In the genomic region with DNA sequence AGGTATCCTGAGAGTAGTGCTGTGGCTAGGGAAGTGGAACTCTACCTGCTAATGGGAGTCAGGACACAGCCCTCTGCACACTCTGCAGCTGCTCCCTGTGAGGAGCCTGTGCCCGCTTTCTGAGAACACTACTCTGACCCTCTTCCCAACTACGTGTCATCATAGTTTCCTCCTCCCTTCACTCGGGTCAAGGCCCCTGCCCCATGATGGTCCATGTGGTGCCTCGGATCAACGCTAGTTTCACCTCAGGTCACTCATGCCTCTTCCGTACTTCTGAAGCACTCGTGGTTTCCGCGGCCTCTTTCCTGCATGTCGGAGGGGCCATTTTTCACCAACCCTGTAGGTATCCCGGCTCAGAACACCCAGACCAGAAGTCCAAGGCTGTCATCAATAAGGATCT, we compare ENCODE assay signal across 9 mouse cellular contexts. TPM values are rescaled to one million over a fixed set of nuclear protein-coding genes. Genes with fewer than 3 reads are reported as not detected.
A peak's percentile ranks its signal among the peaks of the same experiment; 100 is the strongest.
DNase-seq lines count a peak whose midpoint lies in the region; ATAC-seq and TF ChIP-seq lines count a peak whose summit lies in the region.
"Had no signal": no experiment of that assay in that cellular context is flagged by ENCODE, and none has a peak within 500 bp of the region (broad histone marks: within the 10 kb centered on the region; RNA-seq: fewer than 3 reads in every experiment).

No protein-coding gene starts in this region.

- no peak overlapping the region for H3K27ac ChIP-seq in heart, embryonic 11.5 days (ENCODE audit: low read depth, low read length)
- no peak overlapping the region for H3K27ac ChIP-seq in ES-E14 (ENCODE audit: insufficient read depth, low read depth, low read length, poor library complexity, severe bottlenecking)
- peak overlapping the region; percentile 58; the same call in 1 of the 2 replicates for H3K27ac ChIP-seq in hindbrain, embryonic 11.5 days (ENCODE audit: low read depth, low read length)

- H3K4me2 ChIP-seq in heart, embryonic 11.5 days: peak overlapping the region; percentile 72
- peak overlapping the region; percentile 85 for H3K4me2 ChIP-seq in hindbrain, embryonic 11.5 days (replicated peaks; ENCODE audit: low read depth, low read length)

- peak; percentile 12; the same call in 1 of the 2 replicates for ATAC-seq in heart, embryonic 11.5 days (replicated peaks; ENCODE audit: insufficient number of reproducible peaks, low FRiP score, low TSS enrichment)
- ATAC-seq in hindbrain, embryonic 11.5 days (ENCODE audit: low FRiP score): no peak; the same call in 1 of the 2 replicates
- peak; percentile 13 for ATAC-seq in megakaryocyte-erythroid progenitor cell, adult 5-6 weeks (replicated peaks; ENCODE audit: low FRiP score, low TSS enrichment, poor library complexity, severe bottlenecking)

- peak overlapping the region; percentile 48; the same call in 1 of the 2 replicates for H3K9ac ChIP-seq in heart, embryonic 11.5 days (ENCODE audit: low read depth, low read length)
- 0 out of 2 replicates have a peak overlapping the region, but pooled peaks have one; percentile 54 for H3K9ac ChIP-seq in ES-E14 (ENCODE audit: insufficient read depth, low read depth, low read length, poor library complexity, severe bottlenecking)
- H3K9ac ChIP-seq in hindbrain, embryonic 11.5 days (ENCODE audit: low read depth, low read length): peak overlapping the region; percentile 35; the same call in 1 of the 2 replicates

- H3K36me3 ChIP-seq in heart, embryonic 11.5 days (ENCODE audit: control insufficient read depth, insufficient read depth, low read length): peaks cover 8% of the 10 kb centered on the region
- H3K36me3 ChIP-seq in ES-E14 (ENCODE audit: control insufficient read depth, insufficient read depth, low read length, poor library complexity, severe bottlenecking): peaks cover 25% of the 10 kb centered on the region
- H3K36me3 ChIP-seq in hindbrain, embryonic 11.5 days (ENCODE audit: control insufficient read depth, insufficient read depth, low read length): peaks cover 6% of the 10 kb centered on the region; the same call in 1 of the 2 replicates

- H3K9me3 ChIP-seq in heart, embryonic 11.5 days (replicated peaks; ENCODE audit: control insufficient read depth, low read length): no peaks in the 10 kb centered on the region
- no peaks in the 10 kb centered on the region for H3K9me3 ChIP-seq in ES-E14 (ENCODE audit: control insufficient read depth, insufficient read depth, low read depth, low read length)
- H3K9me3 ChIP-seq in hindbrain, embryonic 11.5 days (ENCODE audit: control insufficient read depth, low read length): no peaks in the 10 kb centered on the region

- H3K4me1 ChIP-seq in heart, embryonic 11.5 days (ENCODE audit: control insufficient read depth, insufficient read depth, low read length): peaks cover 8% of the 10 kb centered on the region; the same call in 1 of the 2 replicates
- H3K4me1 ChIP-seq in ES-E14 (ENCODE audit: control insufficient read depth in 2 of 2, insufficient read depth in 2 of 2, low read length in 2 of 2, poor library complexity in 1 of 2): peaks cover 0 to 6% of the 10 kb centered on the region in 2 experiments; a peak in 2 of 4 replicates
- H3K4me1 ChIP-seq in hindbrain, embryonic 11.5 days (replicated peaks; ENCODE audit: control insufficient read depth, insufficient read depth, low read length): 0 out of 2 replicates have a peak, but pooled peaks cover 3% of the 10 kb centered on the region

- peak overlapping the region; percentile 59 for H3K4me3 ChIP-seq in heart, embryonic 11.5 days (ENCODE audit: low read depth, low read length)
- H3K4me3 ChIP-seq in ES-E14 (ENCODE audit: insufficient read depth in 1 of 2, low read depth in 1 of 2, low read length in 2 of 2, poor library complexity in 1 of 2, severe bottlenecking in 1 of 2): peak overlapping the region; percentile 65 to 67
- H3K4me3 ChIP-seq in hindbrain, embryonic 11.5 days (ENCODE audit: low read depth, low read length): peak overlapping the region; percentile 74

- intact Hi-C loops in heart, postnatal 10 days (cut with DNase I): loop anchor here (5.0 kb wide), 1 partner anchor 201 kb away; no protein-coding TSS in a partner anchor

- 3% methylated on average over 11 of the region's 11 CpGs for WGBS in heart, embryonic 11.5 days (ENCODE audit: insufficient replicate concordance)
- 5% methylated on average over 11 of the region's 11 CpGs for WGBS in hindbrain, embryonic 11.5 days

- in situ Hi-C loops in ES-E14 (cut with MboI; ENCODE audit: low sequenced_read_pairs in 2 of 2, unreplicated experiment in 2 of 2): no loop called here

- DNase-seq in heart, postnatal 10 days: no peak
- no peak for DNase-seq in ES-E14 (ENCODE audit: low read depth, low spot score)
- no peak for DNase-seq in hindbrain, embryonic 11.5 days (ENCODE audit: low spot score)
- no peak for DNase-seq in frontal cortex, postnatal 10 days (ENCODE audit: low spot score in 2 of 2)
- no peak for DNase-seq in urinary bladder, postnatal 10 days (ENCODE audit: low spot score)
- DNase-seq in thymus, postnatal 10 days (ENCODE audit: low spot score in 2 of 2): no peak

- no peaks in the 10 kb centered on the region for H3K27me3 ChIP-seq in heart, embryonic 11.5 days (ENCODE audit: control insufficient read depth, insufficient read depth, low read length)
- H3K27me3 ChIP-seq in hindbrain, embryonic 11.5 days (ENCODE audit: control insufficient read depth, insufficient read depth, low read length): no peaks in the 10 kb centered on the region

TF ChIP-seq in ES-E14, 5 proteins besides CTCF, POLR2A, EP300 and RAD21:
- no peak for TF ChIP-seq MAFK (IDR thresholded peaks at IDR 0.05; ENCODE audit: insufficient read depth, low read depth, low read length)
- TF ChIP-seq ZNF384 (IDR thresholded peaks at IDR 0.05; ENCODE audit: low read depth, low read length): no peak
- TF ChIP-seq ZC3H11A (IDR thresholded peaks at IDR 0.05; ENCODE audit: borderline replicate concordance, low read depth, low read length): no peak
- TF ChIP-seq CHD2 (IDR thresholded peaks at IDR 0.05; ENCODE audit: low read depth, low read length): no peak
- TF ChIP-seq HCFC1 (IDR thresholded peaks at IDR 0.05; ENCODE audit: borderline replicate concordance, insufficient read depth, low read length): no peak

RNA-seq across cellular contexts. Expression of gene Lss, which starts 0.5 kb away (rescaled TPM):
- 14.0 and 15.1 TPM in 2 replicates for polyA plus RNA-seq in heart, embryonic 11.5 days (2014; fragmentation: Nextera tagmentation; extraction: Ambion mirVana)
- total RNA-seq in heart, postnatal 10 days (2021): 1 to 10 TPM; 6.7 to 8.0 TPM
- 35.6 and 47.2 TPM in 2 replicates for total RNA-seq in ES-E14 (2012; rRNA removed)
- 45.1 and 56.4 TPM in 2 replicates for polyA plus RNA-seq in hindbrain, embryonic 11.5 days (2014; fragmentation: Nextera tagmentation; extraction: Ambion mirVana)
- 7.5 and 11.4 TPM in 2 replicates for total RNA-seq in megakaryocyte-erythroid progenitor cell, adult 5-6 weeks (2014; fragmentation: Nextera tagmentation)
- 9.9 and 15.6 TPM in 2 replicates for total RNA-seq in megakaryocyte-erythroid progenitor cell, adult 5-6 weeks (2017)

RNA-seq across cellular contexts. Expression of gene Spatc1l, which starts 31.1 kb away (rescaled TPM):
- not detected in 2 replicates for polyA plus RNA-seq in heart, embryonic 11.5 days (2014; fragmentation: Nextera tagmentation; extraction: Ambion mirVana)
- total RNA-seq in heart, postnatal 10 days (2021): not detected
- total RNA-seq in ES-E14 (2012; rRNA removed): not detected in 2 replicates
- 0.22 TPM in 1 of 2 replicates, not detected in the other for polyA plus RNA-seq in hindbrain, embryonic 11.5 days (2014; fragmentation: Nextera tagmentation; extraction: Ambion mirVana)
- not detected in 2 replicates for total RNA-seq in megakaryocyte-erythroid progenitor cell, adult 5-6 weeks (2014; fragmentation: Nextera tagmentation)
- total RNA-seq in megakaryocyte-erythroid progenitor cell, adult 5-6 weeks (2017): not detected in 2 replicates

RNA-seq across cellular contexts. Expression of gene Ftcd, which starts 44.5 kb away (rescaled TPM):
- polyA plus RNA-seq in heart, embryonic 11.5 days (2014; fragmentation: Nextera tagmentation; extraction: Ambion mirVana): 1.9 and 3.4 TPM in 2 replicates
- under 1 TPM in 1 of 2 experiments, not detected in 1; 0.45 TPM for total RNA-seq in heart, postnatal 10 days (2021)
- 0.16 TPM in 1 of 2 replicates, not detected in the other for total RNA-seq in ES-E14 (2012; rRNA removed)
- not detected in 2 replicates for polyA plus RNA-seq in hindbrain, embryonic 11.5 days (2014; fragmentation: Nextera tagmentation; extraction: Ambion mirVana)
- not detected in 2 replicates for total RNA-seq in megakaryocyte-erythroid progenitor cell, adult 5-6 weeks (2014; fragmentation: Nextera tagmentation)
- total RNA-seq in megakaryocyte-erythroid progenitor cell, adult 5-6 weeks (2017): not detected in 2 replicates
- polyA plus RNA-seq: large intestine, adult 2 months had no signal
